Mouse (Mus musculus): ENCODE data around the gene Pou5f1. TPM values are rescaled to one million over a fixed set of nuclear protein-coding genes. Genes with fewer than 3 reads are reported as not detected.

Pou5f1 gene
- polyA plus RNA-seq, 1 experiment from 2014 or later, result not detected

- no peak for ATAC-seq
- Histone ChIP-seq H3K4me1 (ENCODE audit: control insufficient read depth, insufficient read depth, low read depth, low read length) (no peaks in the 10 kb centered on the region), H3K9ac (ENCODE audit: low read depth, low read length) (no peak overlapping the region), H3K27me3 (replicated peaks; ENCODE audit: control insufficient read depth, insufficient read depth, low read length) (no peaks in the 10 kb centered on the region), H3K9me3 (ENCODE audit: control insufficient read depth, low read length) (no peaks in the 10 kb centered on the region), H3K36me3 (ENCODE audit: control insufficient read depth, insufficient read depth, low read length) (no peaks in the 10 kb centered on the region), H3K4me2 (ENCODE audit: low read length) (no peak overlapping the region), H3K27ac (ENCODE audit: low read depth, low read length) (no peak overlapping the region), H3K4me3 (ENCODE audit: low read length) (no peak overlapping the region)
- WGBS, result 94% methylated on average over 2 of the region's 2 CpGs
Observed at GRCm38 (mm10) chr17:35488041-35488440, 17.8 kb upstream of the Pou5f1 start.

GRCm38 (mm10) chr17:35490320-35490719, 15.5 kb upstream of the Pou5f1 start:
- Histone ChIP-seq H3K4me3 (ENCODE audit: low read length) (no peak overlapping the region), H3K4me2 (ENCODE audit: low read length) (no peak overlapping the region), H3K4me1 (ENCODE audit: control insufficient read depth, insufficient read depth, low read depth, low read length) (no peaks in the 10 kb centered on the region), H3K27ac (ENCODE audit: low read depth, low read length) (no peak overlapping the region), H3K27me3 (replicated peaks; ENCODE audit: control insufficient read depth, insufficient read depth, low read length) (no peaks in the 10 kb centered on the region), H3K36me3 (ENCODE audit: control insufficient read depth, insufficient read depth, low read length) (no peaks in the 10 kb centered on the region), H3K9ac (ENCODE audit: low read depth, low read length) (no peak overlapping the region), H3K9me3 (ENCODE audit: control insufficient read depth, low read length) (no peaks in the 10 kb centered on the region)
- WGBS, result 47% methylated on average over 5 of the region's 5 CpGs
- ATAC-seq, result no peak

- Histone ChIP-seq H3K36me3 (ENCODE audit: control insufficient read depth, insufficient read depth, low read length) (no peaks in the 10 kb centered on the region), H3K27ac (ENCODE audit: low read depth, low read length) (no peak overlapping the region), H3K9me3 (ENCODE audit: control insufficient read depth, low read length) (no peaks in the 10 kb centered on the region), H3K4me1 (ENCODE audit: control insufficient read depth, insufficient read depth, low read depth, low read length) (no peaks in the 10 kb centered on the region), H3K4me2 (ENCODE audit: low read length) (no peak overlapping the region), H3K9ac (ENCODE audit: low read depth, low read length) (no peak overlapping the region), H3K27me3 (replicated peaks; ENCODE audit: control insufficient read depth, insufficient read depth, low read length) (no peaks in the 10 kb centered on the region), H3K4me3 (ENCODE audit: low read length) (no peak overlapping the region)
- 95% methylated on average over 7 of the region's 7 CpGs for WGBS
- no peak for ATAC-seq
Observed at GRCm38 (mm10) chr17:35497124-35497523, 8.7 kb upstream of the Pou5f1 start.

- H3K27me3 ChIP-seq (replicated peaks; ENCODE audit: control insufficient read depth, insufficient read depth, low read length), result peaks cover 19% of the 10 kb centered on the region
- no peak overlapping the region for H3K4me2 ChIP-seq (ENCODE audit: low read length)
- H3K36me3 ChIP-seq (ENCODE audit: control insufficient read depth, insufficient read depth, low read length), result no peaks in the 10 kb centered on the region
- no peak overlapping the region for H3K4me3 ChIP-seq (ENCODE audit: low read length)
- H3K9me3 ChIP-seq (ENCODE audit: control insufficient read depth, low read length), result no peaks in the 10 kb centered on the region
- whole genome bisulfite sequencing, result 5% methylated on average over 6 of the region's 6 CpGs
- H3K4me1 ChIP-seq (ENCODE audit: control insufficient read depth, insufficient read depth, low read depth, low read length), result no peaks in the 10 kb centered on the region
- H3K27ac ChIP-seq (ENCODE audit: low read depth, low read length), result no peak overlapping the region
- ATAC-seq, result no peak
- no peak overlapping the region for H3K9ac ChIP-seq (ENCODE audit: low read depth, low read length)
Observed at GRCm38 (mm10) chr17:35502226-35502625, 3.6 kb upstream of the Pou5f1 start.

- no peak for ATAC-seq
- no peak overlapping the region for H3K4me3 ChIP-seq (ENCODE audit: low read length)
- no peak overlapping the region for H3K4me2 ChIP-seq (ENCODE audit: low read length)
- WGBS, result 49% methylated on average over 5 of the region's 5 CpGs
- H3K4me1 ChIP-seq (ENCODE audit: control insufficient read depth, insufficient read depth, low read depth, low read length), result no peaks in the 10 kb centered on the region
- H3K27ac ChIP-seq (ENCODE audit: low read depth, low read length), result no peak overlapping the region
- no peak overlapping the region for H3K9ac ChIP-seq (ENCODE audit: low read depth, low read length)
- no peaks in the 10 kb centered on the region for H3K36me3 ChIP-seq (ENCODE audit: control insufficient read depth, insufficient read depth, low read length)
- H3K9me3 ChIP-seq (ENCODE audit: control insufficient read depth, low read length), result no peaks in the 10 kb centered on the region
- H3K27me3 ChIP-seq (replicated peaks; ENCODE audit: control insufficient read depth, insufficient read depth, low read length), result peaks cover 20% of the 10 kb centered on the region
Observed at GRCm38 (mm10) chr17:35502762-35503161, 3.1 kb upstream of the Pou5f1 start.

GRCm38 (mm10) chr17:35503849-35504248, 2.0 kb upstream of the Pou5f1 start:
- Histone ChIP-seq H3K27ac (ENCODE audit: low read depth, low read length) (no peak overlapping the region), H3K9ac (ENCODE audit: low read depth, low read length) (no peak overlapping the region), H3K27me3 (replicated peaks; ENCODE audit: control insufficient read depth, insufficient read depth, low read length) (peaks cover 24% of the 10 kb centered on the region), H3K36me3 (ENCODE audit: control insufficient read depth, insufficient read depth, low read length) (no peaks in the 10 kb centered on the region), H3K9me3 (ENCODE audit: control insufficient read depth, low read length) (no peaks in the 10 kb centered on the region), H3K4me1 (ENCODE audit: control insufficient read depth, insufficient read depth, low read depth, low read length) (no peaks in the 10 kb centered on the region), H3K4me3 (ENCODE audit: low read length) (no peak overlapping the region), H3K4me2 (ENCODE audit: low read length) (no peak overlapping the region)
- WGBS, result 27% methylated on average over 5 of the region's 5 CpGs
- ATAC-seq, result no peak

GRCm38 (mm10) chr17:35504628-35505481, 963 bp upstream of the Pou5f1 start:
- ATAC-seq, result no peak
- no peaks in the 10 kb centered on the region for H3K9me3 ChIP-seq (ENCODE audit: control insufficient read depth, low read length)
- H3K36me3 ChIP-seq (ENCODE audit: control insufficient read depth, insufficient read depth, low read length), result no peaks in the 10 kb centered on the region
- H3K27ac ChIP-seq (ENCODE audit: low read depth, low read length), result no peak overlapping the region
- H3K4me1 ChIP-seq (ENCODE audit: control insufficient read depth, insufficient read depth, low read depth, low read length), result no peaks in the 10 kb centered on the region; the same call in 1 of the 2 replicates
- H3K4me3 ChIP-seq (ENCODE audit: low read length), result no peak overlapping the region
- H3K9ac ChIP-seq (ENCODE audit: low read depth, low read length), result no peak overlapping the region
- no peak overlapping the region for H3K4me2 ChIP-seq (ENCODE audit: low read length)
- H3K27me3 ChIP-seq (replicated peaks; ENCODE audit: control insufficient read depth, insufficient read depth, low read length), result peaks cover 24% of the 10 kb centered on the region
- 19% methylated on average over 8 of the region's 8 CpGs for whole genome bisulfite sequencing

GRCm38 (mm10) chr17:35506881-35507280, 1.1 kb downstream of the Pou5f1 start:
- Histone ChIP-seq H3K4me2 (ENCODE audit: low read length) (no peak overlapping the region), H3K27ac (ENCODE audit: low read depth, low read length) (no peak overlapping the region), H3K4me1 (ENCODE audit: control insufficient read depth, insufficient read depth, low read depth, low read length) (no peaks in the 10 kb centered on the region; the same call in 1 of the 2 replicates), H3K27me3 (replicated peaks; ENCODE audit: control insufficient read depth, insufficient read depth, low read length) (peaks cover 24% of the 10 kb centered on the region), H3K9me3 (ENCODE audit: control insufficient read depth, low read length) (no peaks in the 10 kb centered on the region), H3K9ac (ENCODE audit: low read depth, low read length) (no peak overlapping the region), H3K4me3 (ENCODE audit: low read length) (no peak overlapping the region), H3K36me3 (ENCODE audit: control insufficient read depth, insufficient read depth, low read length) (no peaks in the 10 kb centered on the region)
- ATAC-seq, result no peak
- 17% methylated on average over 10 of the region's 10 CpGs for WGBS

- no peak overlapping the region for H3K4me2 ChIP-seq (ENCODE audit: low read length)
- no peak for ATAC-seq
- no peak overlapping the region for H3K4me3 ChIP-seq (ENCODE audit: low read length)
- H3K9me3 ChIP-seq (ENCODE audit: control insufficient read depth, low read length), result no peaks in the 10 kb centered on the region
- no peaks in the 10 kb centered on the region; the same call in 1 of the 2 replicates for H3K4me1 ChIP-seq (ENCODE audit: control insufficient read depth, insufficient read depth, low read depth, low read length)
- WGBS, result 31% methylated on average over 13 of the region's 13 CpGs
- no peak overlapping the region for H3K9ac ChIP-seq (ENCODE audit: low read depth, low read length)
- peaks cover 24% of the 10 kb centered on the region for H3K27me3 ChIP-seq (replicated peaks; ENCODE audit: control insufficient read depth, insufficient read depth, low read length)
- no peak overlapping the region for H3K27ac ChIP-seq (ENCODE audit: low read depth, low read length)
- H3K36me3 ChIP-seq (ENCODE audit: control insufficient read depth, insufficient read depth, low read length), result no peaks in the 10 kb centered on the region
Observed at GRCm38 (mm10) chr17:35507556-35508260, 1.9 kb downstream of the Pou5f1 start.
